ENCODE assay signal across 9 mouse cellular contexts in the genomic region with DNA sequence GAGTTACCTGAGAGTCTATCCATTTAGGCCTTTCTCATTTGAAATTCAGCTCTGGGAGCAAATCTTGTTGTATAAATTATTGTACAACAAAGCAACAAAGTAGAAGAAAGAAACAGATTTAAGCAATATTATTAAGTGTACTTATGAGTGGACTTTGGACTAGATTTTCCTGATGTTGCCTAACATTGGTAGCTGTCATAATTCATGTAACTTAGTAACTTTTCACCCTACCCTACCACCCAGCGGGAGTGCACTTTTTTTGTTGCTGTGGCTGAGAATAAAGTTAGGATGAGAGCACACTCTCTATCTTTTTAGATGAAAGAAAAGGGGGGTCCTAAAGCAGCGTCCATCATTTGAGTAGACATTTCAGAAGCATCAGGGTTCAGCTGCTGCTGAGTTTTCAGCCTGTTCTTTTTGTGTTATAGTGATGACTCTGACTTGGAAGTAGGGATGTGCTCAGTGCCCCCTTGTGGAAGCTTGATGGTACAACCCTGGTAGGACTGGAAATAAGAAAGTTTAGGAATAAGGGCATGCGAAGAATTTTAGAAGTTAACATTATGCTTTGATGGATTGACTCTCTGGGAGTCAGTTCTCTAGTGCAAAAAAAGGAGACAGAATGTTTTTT. TPM values are rescaled to one million over a fixed set of nuclear protein-coding genes. Genes with fewer than 3 reads are reported as not detected.
DNase-seq lines count a peak whose midpoint lies in the region; ATAC-seq and TF ChIP-seq lines count a peak whose summit lies in the region.
"Had no signal": no experiment of that assay in that cellular context is flagged by ENCODE, and none has a peak within 500 bp of the region (broad histone marks: within the 10 kb centered on the region; RNA-seq: fewer than 3 reads in every experiment).

No protein-coding gene starts in this region.

- H3K4me1 ChIP-seq in heart, embryonic 12.5 days (replicated peaks), result peaks cover 10% of the 10 kb centered on the region
- peaks cover 12 to 17% of the 10 kb centered on the region in 2 experiments for H3K4me1 ChIP-seq in liver, embryonic 14.5 days (replicated peaks; ENCODE audit: control insufficient read depth in 2 of 2, insufficient read depth in 2 of 2, low read length in 1 of 2)
- H3K4me1 ChIP-seq: stomach, embryonic 15.5 days had no signal

- H3K9me3 ChIP-seq in heart, embryonic 12.5 days (replicated peaks), result 0 out of 2 replicates have a peak, but pooled peaks cover 5% of the 10 kb centered on the region
- no peaks in the 10 kb centered on the region for H3K9me3 ChIP-seq in liver, embryonic 14.5 days (ENCODE audit: control insufficient read depth, low read length)
- H3K9me3 ChIP-seq: stomach, embryonic 15.5 days had no signal

- H3K4me3 ChIP-seq in heart, embryonic 12.5 days, result no peak overlapping the region
- no peak overlapping the region for H3K4me3 ChIP-seq in liver, embryonic 14.5 days (ENCODE audit: insufficient read depth in 1 of 2, low read depth in 2 of 2, low read length in 2 of 2)
- H3K4me3 ChIP-seq: stomach, embryonic 15.5 days had no signal

- peaks cover 44% of the 10 kb centered on the region for H3K36me3 ChIP-seq in heart, embryonic 12.5 days
- H3K36me3 ChIP-seq in liver, embryonic 14.5 days (replicated peaks; ENCODE audit: control insufficient read depth, insufficient read depth, low read depth), result peaks cover 3% of the 10 kb centered on the region
- H3K36me3 ChIP-seq: stomach, embryonic 15.5 days had no signal

- H3K27me3 ChIP-seq in heart, embryonic 12.5 days (replicated peaks), result no peaks in the 10 kb centered on the region
- H3K27me3 ChIP-seq in liver, embryonic 14.5 days (ENCODE audit: control insufficient read depth, insufficient read depth, low read length), result no peaks in the 10 kb centered on the region
- H3K27me3 ChIP-seq: stomach, embryonic 15.5 days had no signal

- peak; percentile 73 for TF ChIP-seq CTCF in liver, embryonic 14.5 days (IDR thresholded peaks at IDR 0.05; ENCODE audit: low read depth)

- no peak for TF ChIP-seq EP300 in liver, embryonic 14.5 days (IDR thresholded peaks at IDR 0.05; ENCODE audit: low read depth)

- H3K4me2 ChIP-seq in heart, embryonic 12.5 days, result no peak overlapping the region
- no peak overlapping the region for H3K4me2 ChIP-seq in liver, embryonic 14.5 days (ENCODE audit: low read depth)
- H3K4me2 ChIP-seq: stomach, embryonic 15.5 days had no signal

- no peak; the same call in 1 of the 2 replicates for ATAC-seq in heart, embryonic 12.5 days (ENCODE audit: insufficient number of reproducible peaks, low FRiP score)
- ATAC-seq in liver, embryonic 14.5 days (ENCODE audit: insufficient read depth), result no peak

- peak; percentile 91 for DNase-seq in heart, adult 11 months
- peak; percentile 36 for DNase-seq in MN1 (ENCODE audit: low spot score)
- peak; percentile 62 for DNase-seq in cerebellum, adult 9-10 months
- DNase-seq in gastrocnemius, adult 18-20 months (ENCODE audit: low spot score), result peak; percentile 49
- peak; percentile 76 for DNase-seq in kidney, adult 9 months
- peak; percentile 25 to 36 (median 26) for DNase-seq in liver, embryonic 14.5 days (ENCODE audit: low read depth in 3 of 3, low spot score in 3 of 3)
- peak; percentile 24 for DNase-seq in retina, postnatal 7 days (ENCODE audit: low read depth, low spot score)

- no peak overlapping the region for H3K9ac ChIP-seq in heart, embryonic 12.5 days
- H3K9ac ChIP-seq in liver, embryonic 14.5 days (replicated peaks), result no peak overlapping the region
- H3K9ac ChIP-seq: stomach, embryonic 15.5 days had no signal

- WGBS in heart, embryonic 12.5 days, result 55% methylated on average over 3 of the region's 3 CpGs
- WGBS in liver, embryonic 14.5 days (ENCODE audit: insufficient replicate concordance), result 48% methylated on average over 3 of the region's 3 CpGs

- no peak overlapping the region for H3K27ac ChIP-seq in heart, embryonic 12.5 days (ENCODE audit: poor library complexity, severe bottlenecking)
- no peak overlapping the region for H3K27ac ChIP-seq in liver, embryonic 14.5 days
- H3K27ac ChIP-seq: stomach, embryonic 15.5 days had no signal

RNA-seq across cellular contexts. Expression of a gene that starts 59.1 kb away (rescaled TPM):
- 71.5 and 75.4 TPM in 2 replicates for polyA plus RNA-seq in heart, embryonic 12.5 days (2016; fragmentation: Nextera tagmentation; extraction: Ambion mirVana)
- total RNA-seq in gastrocnemius, adult 18-20 months (2021), result 10 to 100 TPM; 32.3 to 34.3 TPM
- 11.7 and 22.3 TPM in 2 replicates for polyA plus RNA-seq in liver, embryonic 14.5 days (2012; rRNA removed)
- 40.4 and 41.4 TPM in 2 replicates for polyA plus RNA-seq in liver, embryonic 14.5 days (2014; fragmentation: Nextera tagmentation; extraction: Ambion mirVana)

RNA-seq across cellular contexts. Expression of a gene that starts 59.2 kb away (rescaled TPM):
- polyA plus RNA-seq in heart, embryonic 12.5 days (2016; fragmentation: Nextera tagmentation; extraction: Ambion mirVana), result 257 and 273 TPM in 2 replicates
- 100 to 1,000 TPM; 106 to 111 TPM for total RNA-seq in gastrocnemius, adult 18-20 months (2021)
- polyA plus RNA-seq in liver, embryonic 14.5 days (2012; rRNA removed), result 43.2 and 56.9 TPM in 2 replicates
- polyA plus RNA-seq in liver, embryonic 14.5 days (2014; fragmentation: Nextera tagmentation; extraction: Ambion mirVana), result 172 and 180 TPM in 2 replicates

Comparison
In these comparisons a context has a peak if more than half of its experiments do, and no peak if none do; other contexts are left out.
1. DNase-seq: peak in every context shown above with its lines; median percentile 91 in heart, adult 11 months; 76 in kidney, adult 9 months; 62 in cerebellum, adult 9-10 months; 49 in gastrocnemius, adult 18-20 months; 36 in MN1; 26 in liver, embryonic 14.5 days; 24 in retina, postnatal 7 days.